Mouse (Mus musculus): Measurements from ENCODE around the gene Saysd1. TPM values are rescaled to one million over a fixed set of nuclear protein-coding genes. Genes with fewer than 3 reads are reported as not detected.
A peak's percentile ranks its signal among the peaks of the same experiment; 100 is the strongest.

Saysd1 gene
- total RNA-seq (2014; fragmentation: Nextera tagmentation) (1.7 and 2.8 TPM in 2 replicates), total RNA-seq (2017) (2.8 and 3.4 TPM in 2 replicates), polyA plus RNA-seq (2012) (7.9 and 9.6 TPM in 2 replicates)

DNA sequence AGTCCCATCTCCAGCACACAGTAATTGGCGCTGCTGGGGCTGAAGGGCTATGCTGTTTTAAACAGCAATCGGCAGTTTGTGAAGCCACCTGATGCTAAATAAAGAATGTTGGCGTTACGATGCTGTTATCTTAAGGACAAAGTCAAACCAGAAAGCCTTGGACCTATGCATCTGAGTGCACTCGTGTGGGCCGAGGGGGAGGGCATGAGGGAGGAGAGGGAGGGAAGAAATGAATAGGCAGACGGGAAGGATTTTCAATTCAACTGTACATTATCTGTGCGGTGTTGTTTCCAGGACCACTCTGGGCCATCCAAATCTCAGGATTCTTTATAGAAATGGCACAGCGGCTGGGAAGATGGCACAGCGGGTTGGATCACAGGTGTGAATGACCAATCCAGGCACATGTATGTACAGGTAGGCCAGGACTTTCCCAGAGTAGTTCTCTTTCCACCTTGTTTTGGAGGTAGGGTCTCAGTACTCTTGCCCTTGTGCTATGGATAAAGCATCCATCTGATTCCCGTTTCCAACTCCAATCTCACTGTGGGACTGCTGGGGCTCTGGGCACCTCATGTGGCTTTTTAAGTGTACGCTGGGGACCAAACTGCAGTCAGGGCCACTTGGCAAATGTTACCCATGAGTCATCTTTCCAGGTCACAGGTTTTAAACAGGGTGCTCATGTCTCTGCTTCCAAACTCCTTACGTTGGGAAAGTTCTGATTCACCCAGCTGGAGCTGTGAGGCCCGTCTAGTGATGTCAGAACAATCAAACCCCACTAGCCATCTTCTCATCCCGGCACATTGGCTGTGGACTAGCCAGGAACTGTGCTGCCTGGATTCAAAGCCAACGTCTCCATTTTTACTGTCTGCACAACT, at the start of gene Saysd1:
TSS of gene Saysd1 (minus strand) at position 51 of the 872 bp plus-strand sequence.
- Histone ChIP-seq H3K27me3 (ENCODE audit: insufficient read depth, low read length) (no peaks in the 10 kb centered on the region), H3K9me3 (replicated peaks) (no peaks in the 10 kb centered on the region), H3K36me3 (replicated peaks) (peaks cover 60% of the 10 kb centered on the region), H3K4me1 (ENCODE audit: insufficient read depth, low read depth, low read length) (peaks cover 14% of the 10 kb centered on the region; the same call in 1 of the 2 replicates), H3K4me3 (ENCODE audit: low read depth, low read length) (no peak within 1 kb of the TSS)
- ATAC-seq (ENCODE audit: extremely low read depth, insufficient number of reproducible peaks, low FRiP score, poor library complexity, severe bottlenecking) (no peak), DNase-seq (ENCODE audit: low spot score) (no peak)
- TF ChIP-seq CTCF (IDR thresholded peaks at IDR 0.05; ENCODE audit: low read depth, low read length) (no peak), GATA1 (IDR thresholded peaks at IDR 0.05; ENCODE audit: borderline replicate concordance, low read length) (no peak), GATA2 (IDR thresholded peaks at IDR 0.05; ENCODE audit: borderline replicate concordance, low read depth, low read length) (no peak), TAL1 (conservative IDR thresholded peaks at IDR 0.05; ENCODE audit: low read depth, low read length) (no peak), POLR2AphosphoS5 (IDR thresholded peaks at IDR 0.05; ENCODE audit: insufficient replicate concordance, low read depth, low read length) (no peak)

DNA sequence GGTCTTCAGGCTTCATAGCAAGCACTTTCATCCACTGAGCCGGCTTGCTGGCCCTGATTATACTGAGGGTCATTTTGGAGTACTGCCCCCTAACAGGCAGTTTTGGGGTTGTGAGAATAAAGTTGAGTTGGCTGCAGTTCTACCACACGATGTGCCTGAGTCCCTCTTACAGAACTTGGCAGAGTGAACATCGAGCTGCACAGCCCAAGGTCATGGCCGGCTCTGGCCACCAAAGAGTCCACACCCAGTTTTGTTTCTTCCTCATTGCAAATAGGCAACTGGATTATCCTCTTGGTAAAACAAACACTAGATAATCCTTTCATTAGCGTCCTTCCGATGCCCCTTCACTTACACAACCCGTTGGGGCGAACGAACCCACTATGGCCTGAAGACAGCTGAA, 47.1 kb upstream of the Saysd1 start:
- Histone ChIP-seq H3K36me3 (replicated peaks) (no peaks in the 10 kb centered on the region), H3K9me3 (replicated peaks) (no peaks in the 10 kb centered on the region), H3K27me3 (ENCODE audit: insufficient read depth, low read length) (0 out of 2 replicates have a peak, but pooled peaks cover 5% of the 10 kb centered on the region), H3K4me3 (ENCODE audit: low read depth, low read length) (no peak overlapping the region), H3K4me1 (ENCODE audit: insufficient read depth, low read depth, low read length) (peaks cover 31% of the 10 kb centered on the region)
- DNase-seq (ENCODE audit: low spot score) (no peak), ATAC-seq (ENCODE audit: extremely low read depth, insufficient number of reproducible peaks, low FRiP score, poor library complexity, severe bottlenecking) (no peak)
- TF ChIP-seq POLR2AphosphoS5 (IDR thresholded peaks at IDR 0.05; ENCODE audit: insufficient replicate concordance, low read depth, low read length) (no peak), GATA1 (IDR thresholded peaks at IDR 0.05; ENCODE audit: borderline replicate concordance, low read length) (no peak), GATA2 (IDR thresholded peaks at IDR 0.05; ENCODE audit: borderline replicate concordance, low read depth, low read length) (no peak), CTCF (IDR thresholded peaks at IDR 0.05; ENCODE audit: low read depth, low read length) (no peak), TAL1 (conservative IDR thresholded peaks at IDR 0.05; ENCODE audit: low read depth, low read length) (no peak)

DNA sequence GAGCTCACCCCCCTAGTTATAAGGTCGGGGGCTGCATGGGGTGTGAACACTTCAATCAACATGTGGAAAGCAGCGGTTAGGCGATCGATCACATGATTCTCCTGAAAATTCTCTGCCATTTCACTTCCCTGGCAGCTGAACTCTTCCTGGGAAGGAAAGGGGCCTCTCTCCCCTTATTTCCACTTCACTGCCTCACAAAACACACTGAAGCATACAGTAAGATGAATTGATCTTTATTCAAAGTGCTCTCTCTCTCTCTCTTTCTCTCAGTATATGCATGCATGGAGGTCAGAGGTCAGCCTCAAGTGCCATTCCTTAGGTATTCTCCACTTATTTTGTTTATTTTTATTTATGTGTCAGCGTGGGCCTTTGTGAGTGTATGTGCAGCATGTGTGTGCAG, 45.4 kb upstream of the Saysd1 start:
- TF ChIP-seq GATA1 (IDR thresholded peaks at IDR 0.05; ENCODE audit: borderline replicate concordance, low read length) (no peak), CTCF (IDR thresholded peaks at IDR 0.05; ENCODE audit: low read depth, low read length) (no peak), GATA2 (IDR thresholded peaks at IDR 0.05; ENCODE audit: borderline replicate concordance, low read depth, low read length) (no peak), POLR2AphosphoS5 (IDR thresholded peaks at IDR 0.05; ENCODE audit: insufficient replicate concordance, low read depth, low read length) (no peak), TAL1 (conservative IDR thresholded peaks at IDR 0.05; ENCODE audit: low read depth, low read length) (no peak)
- Histone ChIP-seq H3K9me3 (replicated peaks) (no peaks in the 10 kb centered on the region), H3K36me3 (replicated peaks) (peaks cover under 1% of the 10 kb centered on the region), H3K4me3 (ENCODE audit: low read depth, low read length) (no peak overlapping the region), H3K4me1 (ENCODE audit: insufficient read depth, low read depth, low read length) (peaks cover 48% of the 10 kb centered on the region), H3K27me3 (ENCODE audit: insufficient read depth, low read length) (0 out of 2 replicates have a peak, but pooled peaks cover 2% of the 10 kb centered on the region)
- ATAC-seq (ENCODE audit: extremely low read depth, insufficient number of reproducible peaks, low FRiP score, poor library complexity, severe bottlenecking) (no peak), DNase-seq (ENCODE audit: low spot score) (no peak)

DNA sequence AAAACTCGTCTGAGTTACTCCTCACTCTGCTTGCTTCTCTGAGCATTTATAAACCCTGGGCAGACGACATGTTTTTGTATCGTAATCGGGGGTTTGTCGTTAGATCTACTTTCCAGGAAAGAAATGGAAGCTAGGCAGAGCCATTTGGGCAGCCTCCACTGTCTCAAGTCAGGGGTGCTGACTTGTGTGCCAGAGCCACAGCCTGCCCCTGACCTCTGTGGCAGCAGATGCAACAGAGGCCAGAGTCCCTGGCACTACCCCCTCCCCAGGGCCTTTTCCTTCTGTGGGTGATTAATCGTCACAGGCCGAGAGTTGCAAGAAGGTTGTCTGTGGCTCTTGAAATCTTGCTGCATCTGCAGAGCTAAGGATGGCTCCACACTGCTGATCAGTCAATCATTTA, 44.3 kb upstream of the Saysd1 start:
- no peaks in the 10 kb centered on the region for H3K9me3 ChIP-seq (replicated peaks)
- peaks cover 59% of the 10 kb centered on the region for H3K4me1 ChIP-seq (ENCODE audit: insufficient read depth, low read depth, low read length)
- DNase-seq (ENCODE audit: low spot score), result no peak
- ATAC-seq (ENCODE audit: extremely low read depth, insufficient number of reproducible peaks, low FRiP score, poor library complexity, severe bottlenecking), result no peak
- H3K36me3 ChIP-seq (replicated peaks), result peaks cover 12% of the 10 kb centered on the region
- H3K27me3 ChIP-seq (ENCODE audit: insufficient read depth, low read length), result no peaks in the 10 kb centered on the region
- no peak for TF ChIP-seq TAL1 (conservative IDR thresholded peaks at IDR 0.05; ENCODE audit: low read depth, low read length)
- TF ChIP-seq GATA1 (IDR thresholded peaks at IDR 0.05; ENCODE audit: borderline replicate concordance, low read length), result no peak
- no peak for TF ChIP-seq GATA2 (IDR thresholded peaks at IDR 0.05; ENCODE audit: borderline replicate concordance, low read depth, low read length)
- no peak for TF ChIP-seq POLR2AphosphoS5 (IDR thresholded peaks at IDR 0.05; ENCODE audit: insufficient replicate concordance, low read depth, low read length)
- TF ChIP-seq CTCF (IDR thresholded peaks at IDR 0.05; ENCODE audit: low read depth, low read length), result no peak
- no peak overlapping the region for H3K4me3 ChIP-seq (ENCODE audit: low read depth, low read length)

DNA sequence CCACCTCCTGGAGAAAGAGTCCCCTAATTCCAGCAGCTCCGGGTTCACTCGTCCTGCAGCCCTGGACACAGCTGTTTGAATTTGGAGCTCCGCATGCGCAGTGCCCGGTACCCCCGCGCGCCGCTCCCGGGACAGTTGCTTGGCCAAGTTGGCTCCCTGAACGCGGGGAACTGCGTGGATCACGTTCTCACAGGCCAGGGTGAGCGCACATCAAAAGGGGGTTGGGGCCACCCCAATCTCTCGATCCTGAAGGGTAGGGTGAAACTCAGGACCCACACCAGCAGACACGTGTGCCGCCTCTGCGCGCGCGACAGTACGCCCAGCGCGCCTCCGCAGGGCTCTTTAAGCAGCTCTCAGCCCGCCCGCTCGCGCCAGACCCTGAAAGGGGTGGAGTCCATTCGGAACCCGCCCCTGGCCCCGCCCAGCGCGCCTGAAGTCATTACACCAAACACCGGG, 43.2 kb upstream of the Saysd1 start, which contains the start of gene Kcnk5:
TSS of gene Kcnk5 (minus strand) at position 344 of the 456 bp plus-strand sequence.
- peak; percentile 71 for ATAC-seq (ENCODE audit: extremely low read depth, insufficient number of reproducible peaks, low FRiP score, poor library complexity, severe bottlenecking)
- peak within 1 kb of the TSS; percentile 82 for H3K4me3 ChIP-seq (ENCODE audit: low read depth, low read length)

GRCm38 (mm10) chr14:20180751-20181162, 42.4 kb upstream of the Saysd1 start:
- Histone ChIP-seq H3K36me3 (replicated peaks) (peaks cover 23% of the 10 kb centered on the region), H3K4me1 (ENCODE audit: insufficient read depth, low read depth, low read length) (peaks cover 72% of the 10 kb centered on the region), H3K9me3 (replicated peaks) (no peaks in the 10 kb centered on the region), H3K4me3 (ENCODE audit: low read depth, low read length) (peak overlapping the region; percentile 82), H3K27me3 (ENCODE audit: insufficient read depth, low read length) (no peaks in the 10 kb centered on the region)
- TF ChIP-seq GATA1 (IDR thresholded peaks at IDR 0.05; ENCODE audit: borderline replicate concordance, low read length) (no peak), GATA2 (IDR thresholded peaks at IDR 0.05; ENCODE audit: borderline replicate concordance, low read depth, low read length) (no peak), TAL1 (conservative IDR thresholded peaks at IDR 0.05; ENCODE audit: low read depth, low read length) (no peak), CTCF (IDR thresholded peaks at IDR 0.05; ENCODE audit: low read depth, low read length) (no peak), POLR2AphosphoS5 (IDR thresholded peaks at IDR 0.05; ENCODE audit: insufficient replicate concordance, low read depth, low read length) (no peak)
- no peak for DNase-seq (ENCODE audit: low spot score)
- peak; percentile 16; the same call in 1 of the 2 replicates for ATAC-seq (ENCODE audit: extremely low read depth, insufficient number of reproducible peaks, low FRiP score, poor library complexity, severe bottlenecking)

More for the DNA sequence above, 43.2 kb upstream of the Saysd1 start, which contains the start of gene Kcnk5:
- Histone ChIP-seq H3K27me3 (ENCODE audit: insufficient read depth, low read length) (no peaks in the 10 kb centered on the region), H3K4me1 (ENCODE audit: insufficient read depth, low read depth, low read length) (peaks cover 65% of the 10 kb centered on the region), H3K9me3 (replicated peaks) (no peaks in the 10 kb centered on the region), H3K36me3 (replicated peaks) (peaks cover 19% of the 10 kb centered on the region)
- no peak for TF ChIP-seq CTCF (IDR thresholded peaks at IDR 0.05; ENCODE audit: low read depth, low read length)
- TF ChIP-seq POLR2AphosphoS5 (IDR thresholded peaks at IDR 0.05; ENCODE audit: insufficient replicate concordance, low read depth, low read length), result no peak
- TF ChIP-seq GATA2 (IDR thresholded peaks at IDR 0.05; ENCODE audit: borderline replicate concordance, low read depth, low read length), result no peak
- no peak for TF ChIP-seq GATA1 (IDR thresholded peaks at IDR 0.05; ENCODE audit: borderline replicate concordance, low read length)
- DNase-seq (ENCODE audit: low spot score), result peak; percentile 76

Measured in G1E (cell line).